17 mouse cellular contexts compared by ENCODE assay signal in the genomic region with DNA sequence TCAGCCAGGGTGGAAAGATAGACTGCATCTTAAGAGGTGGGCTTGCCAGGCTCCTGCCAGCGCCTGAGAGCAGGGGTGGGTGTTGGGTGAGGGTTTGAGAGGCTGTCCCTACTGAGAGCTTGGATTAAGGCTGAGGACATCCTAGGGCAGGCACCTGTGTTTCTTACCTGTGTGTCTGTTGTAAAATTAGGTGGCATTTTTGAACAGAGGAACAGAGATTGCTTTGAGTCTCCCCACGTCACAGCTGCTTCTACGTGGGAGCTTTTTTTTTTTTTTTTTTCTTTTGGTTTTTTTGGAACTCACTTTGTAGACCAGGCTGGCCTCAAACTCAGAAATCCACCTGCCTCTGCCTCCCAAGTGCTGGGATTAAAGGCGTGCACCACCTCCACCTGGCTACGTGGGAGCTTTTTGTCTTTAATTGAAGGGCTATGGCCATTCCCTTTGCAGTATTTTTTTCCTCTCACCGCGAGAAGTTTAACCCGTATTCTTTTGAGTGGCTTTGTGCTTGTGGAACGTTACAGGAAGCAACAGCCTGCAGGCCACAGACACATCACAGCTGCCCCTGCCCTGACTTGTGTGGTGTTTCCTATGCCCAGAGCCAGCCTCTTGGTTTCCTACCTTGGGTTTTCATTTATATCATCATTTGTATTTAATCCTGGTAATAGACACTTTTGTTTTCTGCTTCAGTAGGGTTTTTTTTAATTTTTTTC. TPM values are rescaled to one million over a fixed set of nuclear protein-coding genes. Genes with fewer than 3 reads are reported as not detected.
DNase-seq lines count a peak whose midpoint lies in the region; ATAC-seq and TF ChIP-seq lines count a peak whose summit lies in the region.
"Had no signal": no experiment of that assay in that cellular context is flagged by ENCODE, and none has a peak within 500 bp of the region (broad histone marks: within the 10 kb centered on the region; RNA-seq: fewer than 3 reads in every experiment).

No protein-coding gene starts in this region.

- 83% methylated on average over 9 of the region's 9 CpGs for WGBS in heart, embryonic 15.5 days
- WGBS in midbrain, embryonic 10.5 days: 89% methylated on average over 9 of the region's 9 CpGs
- 79% methylated on average over 9 of the region's 9 CpGs for WGBS in midbrain, embryonic 16.5 days
- 78% methylated on average over 9 of the region's 9 CpGs for WGBS in hindbrain, postnatal 0 days

- H3K27ac ChIP-seq in heart, embryonic 15.5 days: peak overlapping the region; percentile 25; the same call in 1 of the 2 replicates
- H3K27ac ChIP-seq in midbrain, embryonic 10.5 days (replicated peaks): no peak overlapping the region
- no peak overlapping the region for H3K27ac ChIP-seq in midbrain, embryonic 16.5 days (ENCODE audit: low read length)
- H3K27ac ChIP-seq in ES-E14 (ENCODE audit: insufficient read depth, low read depth, low read length, poor library complexity, severe bottlenecking): no peak overlapping the region
- peak overlapping the region; percentile 3; the same call in 1 of the 2 replicates for H3K27ac ChIP-seq in hindbrain, postnatal 0 days
- H3K27ac ChIP-seq: forebrain, embryonic 13.5 days; kidney, embryonic 15.5 days had no signal

- no peak for TF ChIP-seq CTCF in hindbrain, postnatal 0 days (IDR thresholded peaks at IDR 0.05; ENCODE audit: low read depth)

- intact Hi-C loops in left cerebral cortex, postnatal 4 days (cut with DNase I): no loop called here

- in situ Hi-C loops in ES-E14 (cut with MboI; ENCODE audit: low sequenced_read_pairs in 2 of 2, unreplicated experiment in 2 of 2): no loop called here

- no peak for ATAC-seq in heart, embryonic 15.5 days (replicated peaks; ENCODE audit: insufficient number of reproducible peaks, insufficient read depth, low FRiP score, low read depth)
- no peak for ATAC-seq in midbrain, embryonic 16.5 days
- ATAC-seq in hindbrain, postnatal 0 days: no peak
- ATAC-seq: forebrain, embryonic 13.5 days had no signal

- H3K4me2 ChIP-seq in heart, embryonic 15.5 days: peak overlapping the region; percentile 11; the same call in 1 of the 2 replicates
- H3K4me2 ChIP-seq in midbrain, embryonic 16.5 days (ENCODE audit: low read length): no peak overlapping the region
- no peak overlapping the region for H3K4me2 ChIP-seq in hindbrain, postnatal 0 days (ENCODE audit: low read depth, low read length)
- H3K4me2 ChIP-seq: kidney, embryonic 15.5 days; midbrain, embryonic 12.5 days had no signal

- no peaks in the 10 kb centered on the region for H3K27me3 ChIP-seq in heart, embryonic 15.5 days
- H3K27me3 ChIP-seq in midbrain, embryonic 10.5 days (ENCODE audit: low read depth, poor library complexity, severe bottlenecking): no peaks in the 10 kb centered on the region
- no peaks in the 10 kb centered on the region for H3K27me3 ChIP-seq in midbrain, embryonic 16.5 days (ENCODE audit: control insufficient read depth, insufficient read depth, low read depth, low read length)
- H3K27me3 ChIP-seq in hindbrain, postnatal 0 days (ENCODE audit: insufficient read depth, low read length): no peaks in the 10 kb centered on the region
- H3K27me3 ChIP-seq: forebrain, embryonic 13.5 days; kidney, embryonic 15.5 days; midbrain, embryonic 12.5 days had no signal

- peaks cover 65% of the 10 kb centered on the region for H3K4me1 ChIP-seq in heart, embryonic 15.5 days (replicated peaks)
- peaks cover 66% of the 10 kb centered on the region for H3K4me1 ChIP-seq in midbrain, embryonic 10.5 days
- H3K4me1 ChIP-seq in midbrain, embryonic 16.5 days (ENCODE audit: control insufficient read depth, insufficient read depth, low read length): peaks cover 30% of the 10 kb centered on the region
- peaks cover 10 to 36% of the 10 kb centered on the region in 2 experiments; a peak in 2 of 4 replicates for H3K4me1 ChIP-seq in ES-E14 (ENCODE audit: control insufficient read depth in 2 of 2, insufficient read depth in 2 of 2, low read length in 2 of 2, poor library complexity in 1 of 2)
- peaks cover 30% of the 10 kb centered on the region for H3K4me1 ChIP-seq in hindbrain, postnatal 0 days (ENCODE audit: insufficient read depth, low read length)

- H3K4me3 ChIP-seq in heart, embryonic 15.5 days: no peak overlapping the region
- peak overlapping the region; percentile 5; the same call in 1 of the 2 replicates for H3K4me3 ChIP-seq in midbrain, embryonic 10.5 days
- H3K4me3 ChIP-seq in midbrain, embryonic 16.5 days (ENCODE audit: low read depth, low read length): no peak overlapping the region
- H3K4me3 ChIP-seq in ES-E14 (ENCODE audit: insufficient read depth in 1 of 2, low read depth in 1 of 2, low read length in 2 of 2, poor library complexity in 1 of 2, severe bottlenecking in 1 of 2): no peak overlapping the region
- H3K4me3 ChIP-seq in hindbrain, postnatal 0 days (ENCODE audit: low read length): no peak overlapping the region
- H3K4me3 ChIP-seq: forebrain, embryonic 13.5 days; kidney, embryonic 15.5 days; midbrain, embryonic 12.5 days had no signal

- no peak for DNase-seq in heart, adult 9 months (ENCODE audit: low spot score in 2 of 2)
- DNase-seq in midbrain, embryonic 10.5 days (ENCODE audit: low spot score): no peak
- DNase-seq in ES-E14 (ENCODE audit: low read depth, low spot score): no peak
- no peak for DNase-seq in hindbrain, postnatal 0 days (ENCODE audit: low spot score)
- DNase-seq in left cerebral cortex, postnatal 4 days: no peak
- DNase-seq in embryo, embryonic 10 days (ENCODE audit: low spot score): no peak
- DNase-seq: adrenal gland, adult 8-10 months had no signal

- no peaks in the 10 kb centered on the region for H3K36me3 ChIP-seq in heart, embryonic 15.5 days
- peaks cover 64% of the 10 kb centered on the region for H3K36me3 ChIP-seq in midbrain, embryonic 10.5 days
- H3K36me3 ChIP-seq in midbrain, embryonic 16.5 days (ENCODE audit: control insufficient read depth, insufficient read depth, low read length): no peaks in the 10 kb centered on the region
- H3K36me3 ChIP-seq in ES-E14 (ENCODE audit: control insufficient read depth, insufficient read depth, low read length, poor library complexity, severe bottlenecking): peaks cover 2% of the 10 kb centered on the region; the same call in 1 of the 2 replicates
- no peaks in the 10 kb centered on the region for H3K36me3 ChIP-seq in hindbrain, postnatal 0 days (ENCODE audit: insufficient read depth, low read length)

- H3K9ac ChIP-seq in heart, embryonic 15.5 days: no peak overlapping the region
- no peak overlapping the region for H3K9ac ChIP-seq in midbrain, embryonic 16.5 days (ENCODE audit: low read depth, low read length)
- 0 out of 2 replicates have a peak overlapping the region, but pooled peaks have one; percentile 5 for H3K9ac ChIP-seq in ES-E14 (ENCODE audit: insufficient read depth, low read depth, low read length, poor library complexity, severe bottlenecking)
- no peak overlapping the region for H3K9ac ChIP-seq in hindbrain, postnatal 0 days (replicated peaks; ENCODE audit: low read length)
- H3K9ac ChIP-seq: kidney, embryonic 15.5 days; midbrain, embryonic 12.5 days had no signal

- H3K9me3 ChIP-seq in heart, embryonic 15.5 days (replicated peaks): no peaks in the 10 kb centered on the region
- H3K9me3 ChIP-seq in midbrain, embryonic 10.5 days (replicated peaks): 0 out of 2 replicates have a peak, but pooled peaks cover 8% of the 10 kb centered on the region
- H3K9me3 ChIP-seq in midbrain, embryonic 16.5 days (replicated peaks; ENCODE audit: control insufficient read depth, low read length, poor library complexity, severe bottlenecking): no peaks in the 10 kb centered on the region; the same call in 1 of the 2 replicates
- no peaks in the 10 kb centered on the region for H3K9me3 ChIP-seq in ES-E14 (ENCODE audit: control insufficient read depth, insufficient read depth, low read depth, low read length)
- H3K9me3 ChIP-seq in hindbrain, postnatal 0 days (ENCODE audit: low read length): no peaks in the 10 kb centered on the region
- H3K9me3 ChIP-seq: kidney, embryonic 15.5 days; midbrain, embryonic 12.5 days had no signal

RNA-seq across cellular contexts. Expression of gene Mta1, which starts 3.3 kb away (rescaled TPM):
- 11.3 and 11.4 TPM in 2 replicates for polyA plus RNA-seq in heart, embryonic 15.5 days (2015; fragmentation: Nextera tagmentation; extraction: Ambion mirVana)
- 18.3 and 20.5 TPM in 2 replicates for polyA plus RNA-seq in midbrain, embryonic 10.5 days (2016; fragmentation: Nextera tagmentation; extraction: Ambion mirVana)
- polyA plus RNA-seq in midbrain, embryonic 16.5 days (2015; fragmentation: Nextera tagmentation; extraction: Ambion mirVana): 14.4 and 15.9 TPM in 2 replicates
- total RNA-seq in ES-E14 (2012; rRNA removed): 30.3 and 49.7 TPM in 2 replicates
- 57.6 and 65.0 TPM in 2 replicates for total RNA-seq in hindbrain, postnatal 0 days (2014; rRNA removed)
- polyA plus RNA-seq in hindbrain, postnatal 0 days (2015; fragmentation: Nextera tagmentation; extraction: Ambion mirVana): 13.1 and 13.5 TPM in 2 replicates
- total RNA-seq in left cerebral cortex, postnatal 4 days (2021): 100 to 1,000 TPM; 103 to 105 TPM

RNA-seq across cellular contexts. Expression of gene Tex22, which starts 27.1 kb away (rescaled TPM):
- polyA plus RNA-seq in heart, embryonic 15.5 days (2015; fragmentation: Nextera tagmentation; extraction: Ambion mirVana): not detected in 2 replicates
- not detected in 2 replicates for polyA plus RNA-seq in midbrain, embryonic 10.5 days (2016; fragmentation: Nextera tagmentation; extraction: Ambion mirVana)
- polyA plus RNA-seq in midbrain, embryonic 16.5 days (2015; fragmentation: Nextera tagmentation; extraction: Ambion mirVana): not detected in 2 replicates
- 0.22 and 0.79 TPM in 2 replicates for total RNA-seq in ES-E14 (2012; rRNA removed)
- 0.73 and 1.8 TPM in 2 replicates for total RNA-seq in hindbrain, postnatal 0 days (2014; rRNA removed)
- not detected in 2 replicates for polyA plus RNA-seq in hindbrain, postnatal 0 days (2015; fragmentation: Nextera tagmentation; extraction: Ambion mirVana)
- under 1 TPM; 0.40 to 0.74 TPM for total RNA-seq in left cerebral cortex, postnatal 4 days (2021)
- total RNA-seq: gastrocnemius, adult 8-10 months; hematopoietic stem cell, adult 5-6 weeks had no signal
- polyA plus RNA-seq: embryonic facial prominence, embryonic 11.5 days; forebrain, embryonic 13.5 days; kidney, embryonic 15.5 days; midbrain, embryonic 12.5 days; stomach, embryonic 14.5 days; urinary bladder, adult 2 months had no signal

RNA-seq across cellular contexts. Expression of gene Crip2, which starts 38.6 kb away (rescaled TPM):
- 1,571 and 1,711 TPM in 2 replicates for polyA plus RNA-seq in heart, embryonic 15.5 days (2015; fragmentation: Nextera tagmentation; extraction: Ambion mirVana)
- polyA plus RNA-seq in midbrain, embryonic 10.5 days (2016; fragmentation: Nextera tagmentation; extraction: Ambion mirVana): 278 and 293 TPM in 2 replicates
- 369 and 395 TPM in 2 replicates for polyA plus RNA-seq in midbrain, embryonic 16.5 days (2015; fragmentation: Nextera tagmentation; extraction: Ambion mirVana)
- total RNA-seq in ES-E14 (2012; rRNA removed): 54.6 and 62.2 TPM in 2 replicates
- 138 and 152 TPM in 2 replicates for total RNA-seq in hindbrain, postnatal 0 days (2014; rRNA removed)
- polyA plus RNA-seq in hindbrain, postnatal 0 days (2015; fragmentation: Nextera tagmentation; extraction: Ambion mirVana): 239 and 251 TPM in 2 replicates
- total RNA-seq in left cerebral cortex, postnatal 4 days (2021): 100 to 1,000 TPM; 306 to 334 TPM

RNA-seq across cellular contexts. Expression of gene Crip1, which starts 44.7 kb away (rescaled TPM):
- 646 and 685 TPM in 2 replicates for polyA plus RNA-seq in heart, embryonic 15.5 days (2015; fragmentation: Nextera tagmentation; extraction: Ambion mirVana)
- polyA plus RNA-seq in midbrain, embryonic 10.5 days (2016; fragmentation: Nextera tagmentation; extraction: Ambion mirVana): 80.0 and 96.6 TPM in 2 replicates
- polyA plus RNA-seq in midbrain, embryonic 16.5 days (2015; fragmentation: Nextera tagmentation; extraction: Ambion mirVana): 16.8 and 23.3 TPM in 2 replicates
- 173 and 210 TPM in 2 replicates for total RNA-seq in ES-E14 (2012; rRNA removed)
- 4.6 and 15.4 TPM in 2 replicates for total RNA-seq in hindbrain, postnatal 0 days (2014; rRNA removed)
- polyA plus RNA-seq in hindbrain, postnatal 0 days (2015; fragmentation: Nextera tagmentation; extraction: Ambion mirVana): 33.0 and 35.8 TPM in 2 replicates
- 10 to 100 TPM; 14.9 to 16.3 TPM for total RNA-seq in left cerebral cortex, postnatal 4 days (2021)

RNA-seq across cellular contexts. Expression of gene Tedc1, which starts 54.8 kb away (rescaled TPM):
- polyA plus RNA-seq in heart, embryonic 15.5 days (2015; fragmentation: Nextera tagmentation; extraction: Ambion mirVana): 15.4 and 31.7 TPM in 2 replicates
- 58.0 and 61.3 TPM in 2 replicates for polyA plus RNA-seq in midbrain, embryonic 10.5 days (2016; fragmentation: Nextera tagmentation; extraction: Ambion mirVana)
- polyA plus RNA-seq in midbrain, embryonic 16.5 days (2015; fragmentation: Nextera tagmentation; extraction: Ambion mirVana): 11.0 and 11.4 TPM in 2 replicates
- 30.3 and 48.0 TPM in 2 replicates for total RNA-seq in ES-E14 (2012; rRNA removed)
- 13.8 and 16.6 TPM in 2 replicates for total RNA-seq in hindbrain, postnatal 0 days (2014; rRNA removed)
- 14.7 and 15.8 TPM in 2 replicates for polyA plus RNA-seq in hindbrain, postnatal 0 days (2015; fragmentation: Nextera tagmentation; extraction: Ambion mirVana)
- 1 to 10 TPM; 5.6 to 5.7 TPM for total RNA-seq in left cerebral cortex, postnatal 4 days (2021)

Comparison
In these comparisons a context has a peak if more than half of its experiments do, and no peak if none do; other contexts are left out.
1. H3K27ac ChIP-seq: peak in heart, embryonic 15.5 days (single experiment) and hindbrain, postnatal 0 days (single experiment); none in midbrain, embryonic 10.5 days (single experiment), midbrain, embryonic 16.5 days (single experiment) and ES-E14 (single experiment).